Mouse (Mus musculus) MEL (cell line): ENCODE results near the gene Cfap43. TPM values are rescaled to one million over a fixed set of nuclear protein-coding genes. Genes with fewer than 3 reads are reported as not detected.
A peak's percentile ranks its signal among the peaks of the same experiment; 100 is the strongest.

Experiments
- DNase-seq: peaks from one replicate; pipeline ENCODE4 v3.0.0; 2011; ENCODE audit warnings: low read depth, low spot score
- H3K27ac ChIP-seq: 2 replicates; pipeline ENCODE4 v1.5.1; 2012; ENCODE audit warnings: low read depth, mild to moderate bottlenecking, control low read depth, low read length, moderate library complexity; ENCODE audit not compliant: control insufficient read depth
- H3K27me3 ChIP-seq, 2 experiments: fragments of 150-350 bp in 1 of 2; sonication (generic) in 1 of 2; 2 replicates each; pipeline ENCODE4 v1.6.1; 2012; ENCODE audit warnings: low read length in 2 of 2, mild to moderate bottlenecking in 2 of 2, improper control_type of control experiment in 1 of 2, moderate library complexity in 1 of 2; ENCODE audit not compliant: insufficient read depth in 2 of 2, control insufficient read depth in 1 of 2
- H3K36me3 ChIP-seq, 2 experiments: 2 replicates each; pipeline ENCODE4 v1.6.1; 2012 to 2014; ENCODE audit warnings: low read length in 2 of 2, improper control_type of control experiment in 1 of 2, inconsistent platforms in 1 of 2, mild to moderate bottlenecking in 1 of 2; ENCODE audit not compliant: insufficient read depth in 2 of 2, control insufficient read depth in 1 of 2
- H3K4me1 ChIP-seq, 2 experiments: fragments of 150-350 bp in 1 of 2; sonication (generic) in 1 of 2; 2 replicates each; pipeline ENCODE4 v1.6.1; 2012; ENCODE audit warnings: low read length in 2 of 2, improper control_type of control experiment in 1 of 2, mild to moderate bottlenecking in 1 of 2; ENCODE audit not compliant: insufficient read depth in 2 of 2, control insufficient read depth in 1 of 2
- H3K4me3 ChIP-seq, 2 experiments: fragments of 150-350 bp in 1 of 2; sonication (generic) in 1 of 2; 2 replicates each; pipeline ENCODE4 v1.5.1; 2012; ENCODE audit warnings: low read depth in 2 of 2, low read length in 2 of 2, mild to moderate bottlenecking in 2 of 2, moderate library complexity in 2 of 2, control low read depth in 1 of 2, improper control_type of control experiment in 1 of 2; ENCODE audit not compliant: control insufficient read depth in 1 of 2, insufficient read depth in 1 of 2
- H3K79me2 ChIP-seq: 2 replicates; pipeline ENCODE4 v1.6.1; 2012; ENCODE audit warnings: mild to moderate bottlenecking, low read length, moderate library complexity; ENCODE audit not compliant: control insufficient read depth, poor library complexity, insufficient read depth
- H3K9ac ChIP-seq: 2 replicates; pipeline ENCODE4 v1.6.1; 2012; ENCODE audit warnings: low read depth, mild to moderate bottlenecking, control low read depth, low read length, moderate library complexity; ENCODE audit not compliant: control insufficient read depth, poor library complexity, severe bottlenecking
- H3K9me3 ChIP-seq: fragments of 150-350 bp; sonication (generic); replicated peaks from 2 replicates; pipeline ENCODE4 v1.6.1; 2012; ENCODE audit warnings: mild to moderate bottlenecking, low read length, improper control_type of control experiment, moderate library complexity; ENCODE audit not compliant: insufficient read depth
- CHD1 ChIP-seq: IDR thresholded peaks from 2 replicates; pipeline ENCODE4 v1.6.1; 2012; ENCODE audit warnings: low read depth, mild to moderate bottlenecking, inconsistent platforms, low read length, improper control_type of control experiment
- ELF1 ChIP-seq: IDR thresholded peaks from 2 replicates; pipeline ENCODE4 v1.6.1; 2014; ENCODE audit warnings: low read depth, mild to moderate bottlenecking, inconsistent platforms, low read length, improper control_type of control experiment, moderate library complexity
- MAX ChIP-seq: IDR thresholded peaks from 2 replicates; pipeline ENCODE4 v1.6.1; 2011; ENCODE audit warnings: low read length, improper control_type of control experiment
- MEF2A ChIP-seq: IDR thresholded peaks from 2 replicates; pipeline ENCODE4 v1.6.1; 2014; ENCODE audit warnings: low read depth, mild to moderate bottlenecking, inconsistent platforms, low read length, improper control_type of control experiment; ENCODE audit not compliant: poor library complexity, insufficient replicate concordance, severe bottlenecking; ENCODE audit errors: extremely low read depth
- NELFE ChIP-seq: IDR thresholded peaks from 2 replicates; pipeline ENCODE4 v1.6.1; 2011; ENCODE audit warnings: low read depth, low read length, improper control_type of control experiment
- POLR2AphosphoS5 ChIP-seq: IDR thresholded peaks from 2 replicates; pipeline ENCODE4 v1.6.1; 2012; ENCODE audit warnings: low read depth, borderline replicate concordance, mild to moderate bottlenecking, inconsistent platforms, low read length, moderate library complexity, mixed read lengths
- RAD21 ChIP-seq: IDR thresholded peaks from 2 replicates; pipeline ENCODE4 v1.6.1; 2011; ENCODE audit warnings: mild to moderate bottlenecking, low read depth, low read length, improper control_type of control experiment
- TAL1 ChIP-seq: IDR thresholded peaks from 2 replicates; pipeline ENCODE4 v1.6.1; 2012; ENCODE audit warnings: mild to moderate bottlenecking, inconsistent platforms, low read length, moderate library complexity, mixed read lengths
- TBP ChIP-seq: IDR thresholded peaks from 2 replicates; pipeline ENCODE4 v1.8.0; 2011; ENCODE audit warnings: low read depth, low read length, improper control_type of control experiment
- USF1 ChIP-seq: IDR thresholded peaks from 2 replicates; pipeline ENCODE4 v1.6.1; 2014; ENCODE audit warnings: low read depth, mild to moderate bottlenecking, inconsistent platforms, low read length, improper control_type of control experiment, moderate library complexity
- ZKSCAN1 ChIP-seq: IDR thresholded peaks from 2 replicates; pipeline ENCODE4 v1.6.1; 2012; ENCODE audit warnings: low read depth, mild to moderate bottlenecking, inconsistent platforms, low read length, improper control_type of control experiment, moderate library complexity
- polyA plus RNA-seq, 2 experiments: library from polyadenylated mRNA; stranded (reverse) in 1 of 2; unstranded in 1 of 2; fragments of >175 nt in 1 of 2; fragments of >200 nt in 1 of 2; gene quantifications; 2 replicates each; pipeline versions ENCODE4 v1.2.1 to v1.2.4; 2012; ENCODE audit warnings: low replicate concordance in 2 of 2, low read depth in 1 of 2; ENCODE audit not compliant: insufficient read length in 2 of 2, insufficient read depth in 1 of 2, missing spikeins in 1 of 2
- total RNA-seq: library from RNA; depleted of rRNA; stranded (reverse); fragments of 300-350 nt; gene quantifications from 2 replicates; pipeline ENCODE4 v1.2.3, GENCODE M21; 2012

Cfap43 gene
- total and polyA plus RNA-seq, 3 experiments: 0.10 to 0.12 TPM; not detected in 1

DNA sequence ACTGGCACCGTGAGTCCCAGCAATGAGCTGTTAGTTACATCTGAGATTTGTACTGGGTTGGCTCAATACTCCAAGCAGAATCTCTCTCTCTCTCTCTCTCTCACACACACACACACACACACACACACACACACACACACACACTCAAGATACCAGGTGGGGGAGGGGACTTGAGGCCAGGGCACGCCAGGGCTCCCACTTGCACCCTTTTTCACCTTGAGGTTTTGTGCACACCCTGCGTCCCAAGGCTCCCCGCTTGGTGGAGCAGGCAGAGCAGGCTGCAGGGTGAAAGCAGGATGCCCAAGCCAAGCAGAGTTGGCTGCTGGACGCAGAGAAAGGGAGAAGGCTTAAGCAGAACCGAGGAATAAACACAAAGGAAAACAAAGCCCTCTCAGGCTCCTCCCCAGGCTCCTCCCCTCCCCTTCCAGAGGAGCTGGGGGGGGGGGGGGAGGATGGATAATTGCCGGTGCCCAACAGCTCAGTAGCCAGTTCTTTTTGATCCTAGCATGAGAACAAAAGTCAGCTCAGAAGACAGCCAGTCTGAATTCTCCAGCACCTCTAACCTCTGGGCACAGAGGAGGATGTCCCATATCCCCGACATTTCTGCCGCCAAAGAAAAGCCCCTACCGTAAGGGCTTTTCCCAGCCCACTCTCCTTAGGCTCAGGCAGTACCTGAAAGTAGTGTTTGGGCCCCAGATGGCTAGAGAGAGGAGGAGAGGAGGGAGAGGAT lies 9.5 kb downstream of the Cfap43 start:
- H3K27me3 ChIP-seq: no peaks in the 10 kb centered on the region
- peaks cover 21 to 49% of the 10 kb centered on the region in 2 experiments for H3K4me1 ChIP-seq
- H3K9me3 ChIP-seq: no peaks in the 10 kb centered on the region
- H3K4me3 ChIP-seq: peak overlapping the region; percentile 3 to 30; a peak in 2 of 4 replicates
- H3K27ac ChIP-seq: peak overlapping the region; percentile 67
- peaks cover 34% of the 10 kb centered on the region for H3K79me2 ChIP-seq
- peaks cover 0 to 38% of the 10 kb centered on the region in 2 experiments; a peak in 3 of 4 replicates for H3K36me3 ChIP-seq
- DNase-seq: peak; percentile 28
- no peak for TF ChIP-seq RAD21
- TF ChIP-seq CHD1: no peak
- TF ChIP-seq NELFE: no peak
- TF ChIP-seq TBP: no peak
- no peak for TF ChIP-seq POLR2AphosphoS5
- no peak for TF ChIP-seq MAX
- H3K9ac ChIP-seq: peak overlapping the region; percentile 39

DNA sequence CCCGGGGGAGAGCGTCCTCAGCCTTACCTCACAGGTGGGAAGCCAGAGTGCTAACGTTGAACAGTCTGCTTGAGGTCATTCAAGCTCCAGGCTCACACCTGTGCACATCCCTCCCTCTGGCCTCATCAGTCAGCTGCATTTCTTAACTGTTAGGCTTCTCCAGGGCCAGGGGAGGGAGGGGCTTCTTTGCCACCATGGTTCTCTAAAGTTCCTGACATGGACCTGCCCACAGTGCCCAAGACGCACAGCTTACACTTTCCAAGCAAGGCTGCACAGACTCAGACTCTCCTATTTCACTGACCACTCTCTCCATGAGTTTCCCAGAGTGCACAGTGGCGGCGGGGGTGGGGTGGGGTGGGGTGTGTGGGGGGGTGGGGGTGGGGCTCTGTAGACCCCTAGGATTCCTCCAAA lies 10.1 kb downstream of the Cfap43 start:
- Histone ChIP-seq H3K27ac (no peak overlapping the region), H3K27me3 (no peaks in the 10 kb centered on the region), H3K79me2 (peaks cover 35% of the 10 kb centered on the region), H3K4me3 (no peak overlapping the region), H3K9ac (no peak overlapping the region), H3K36me3 (peaks cover 0 to 38% of the 10 kb centered on the region in 2 experiments; a peak in 3 of 4 replicates), H3K9me3 (no peaks in the 10 kb centered on the region), H3K4me1 (peaks cover 21 to 49% of the 10 kb centered on the region in 2 experiments)
- DNase-seq: no peak
- TF ChIP-seq USF1 (no peak), ZKSCAN1 (no peak), MEF2A (no peak), ELF1 (no peak), RAD21 (no peak)

DNA sequence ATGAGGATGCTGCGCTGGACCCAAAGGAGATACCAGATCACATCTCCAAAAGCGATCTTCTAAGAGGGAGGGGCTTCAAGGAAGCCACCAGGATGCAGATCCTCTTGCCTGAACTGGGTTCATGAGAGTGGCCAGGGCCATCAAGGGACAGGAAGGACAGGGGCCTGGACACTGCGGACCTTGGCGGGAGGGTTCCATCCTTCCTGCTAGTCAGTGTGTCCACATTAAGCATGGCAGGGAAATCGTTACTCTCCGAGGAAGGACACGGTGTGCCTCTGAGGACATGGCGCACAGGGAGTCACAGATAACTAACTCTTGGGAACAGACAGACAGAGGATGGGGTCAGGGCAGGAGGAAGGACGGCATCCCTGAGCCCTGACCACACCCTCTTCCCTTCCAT lies 11.5 kb downstream of the Cfap43 start:
- peaks cover 33% of the 10 kb centered on the region for H3K79me2 ChIP-seq
- DNase-seq: no peak
- H3K9ac ChIP-seq: no peak overlapping the region
- TF ChIP-seq USF1 (no peak), TAL1 (0 out of 2 replicates have a peak, but pooled peaks have one; percentile 2)
- H3K27ac ChIP-seq: no peak overlapping the region; the same call in 1 of the 2 replicates
- H3K4me3 ChIP-seq: no peak overlapping the region
- H3K4me1 ChIP-seq: peaks cover 21 to 51% of the 10 kb centered on the region in 2 experiments
- H3K9me3 ChIP-seq: no peaks in the 10 kb centered on the region
- peaks cover 0 to 38% of the 10 kb centered on the region in 2 experiments; a peak in 2 of 4 replicates for H3K36me3 ChIP-seq
- H3K27me3 ChIP-seq: no peaks in the 10 kb centered on the region
